Mouse (Mus musculus): Measurements from ENCODE around the gene Edc3.

Edc3 gene

DNA sequence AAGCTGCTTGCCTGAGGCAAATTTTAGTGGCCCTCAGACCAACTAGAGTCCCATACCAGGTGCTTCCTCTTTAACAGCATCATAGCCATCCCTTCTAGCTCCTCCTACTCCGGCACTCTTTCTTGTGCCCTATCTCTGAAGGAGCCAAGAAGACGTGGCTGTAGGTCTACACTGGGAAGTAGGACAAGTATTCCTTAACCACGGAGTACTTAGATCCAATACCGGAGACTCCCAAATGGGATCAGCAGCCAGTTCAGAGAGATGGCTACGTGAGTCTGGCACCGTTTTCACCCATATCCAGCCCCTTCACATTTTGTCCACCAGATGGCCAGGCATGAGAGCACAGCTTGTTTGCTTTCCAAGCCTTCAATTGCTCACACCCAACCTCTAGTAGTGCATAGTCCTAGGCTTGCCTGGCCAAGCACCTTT lies 54.2 kb downstream of the Edc3 start:
- peak; percentile 88 for DNase-seq

DNA sequence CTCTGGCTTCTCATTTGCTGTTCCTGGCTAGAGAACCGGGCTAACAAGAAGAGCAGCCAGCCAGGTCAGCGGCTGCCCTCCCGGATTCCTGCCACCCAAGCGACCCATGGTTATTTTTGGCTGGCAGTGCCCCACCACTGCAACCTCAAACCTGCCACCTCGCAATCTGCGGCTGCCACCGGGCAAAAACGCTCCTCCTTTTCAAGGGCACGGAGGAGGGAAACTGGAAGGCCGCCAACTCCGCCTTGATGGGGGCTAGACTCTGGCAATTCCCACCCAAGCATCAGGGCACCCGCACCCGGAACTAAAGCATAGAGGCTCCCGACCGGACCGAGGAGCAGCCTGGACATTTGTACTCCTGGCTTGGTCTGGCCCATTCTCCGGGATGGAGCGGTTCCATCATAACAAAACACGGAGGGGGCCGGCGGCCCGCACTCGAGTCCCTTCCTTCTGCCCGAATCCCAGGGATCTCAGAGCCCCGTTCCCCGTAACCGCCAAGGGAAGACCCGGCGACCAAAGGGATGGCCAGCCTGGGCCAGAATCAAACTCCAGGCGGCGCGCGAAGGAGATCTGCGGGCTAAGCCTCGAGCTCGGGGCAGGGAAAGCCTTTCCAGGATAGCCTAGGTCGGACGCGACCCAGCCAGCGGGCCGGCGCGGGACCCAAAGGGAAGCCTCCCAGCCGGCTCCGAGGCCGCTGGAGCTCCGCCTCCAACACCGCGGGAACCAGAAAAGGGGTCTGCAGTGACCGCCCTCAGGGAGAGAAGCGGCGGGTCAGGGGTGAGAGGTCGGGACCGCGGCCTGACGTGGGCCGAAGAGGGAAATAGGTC lies 56.0 kb downstream of the Edc3 start:
- peak; percentile 80 for DNase-seq

DNA sequence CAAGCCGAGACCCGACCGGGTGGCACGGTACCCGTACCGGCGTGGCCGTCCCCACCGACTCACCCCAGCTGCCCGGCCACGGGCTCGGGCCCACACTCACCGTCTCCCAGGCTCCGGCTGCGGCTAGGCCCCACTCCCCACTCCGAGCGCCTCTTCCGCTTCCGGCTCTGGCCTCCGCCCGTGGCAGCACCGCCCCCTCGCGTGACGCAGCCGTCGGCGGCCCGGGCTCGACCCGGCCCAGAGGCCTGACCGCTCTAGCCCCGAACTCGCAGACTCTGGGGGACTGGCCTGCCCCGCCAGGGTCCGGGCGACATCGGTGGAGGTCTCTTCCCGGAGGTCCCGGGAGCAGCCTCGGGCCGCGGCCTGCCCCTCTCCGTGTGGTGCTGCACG lies 56.6 kb downstream of the Edc3 start:
- peak; percentile 89 for DNase-seq

DNA sequence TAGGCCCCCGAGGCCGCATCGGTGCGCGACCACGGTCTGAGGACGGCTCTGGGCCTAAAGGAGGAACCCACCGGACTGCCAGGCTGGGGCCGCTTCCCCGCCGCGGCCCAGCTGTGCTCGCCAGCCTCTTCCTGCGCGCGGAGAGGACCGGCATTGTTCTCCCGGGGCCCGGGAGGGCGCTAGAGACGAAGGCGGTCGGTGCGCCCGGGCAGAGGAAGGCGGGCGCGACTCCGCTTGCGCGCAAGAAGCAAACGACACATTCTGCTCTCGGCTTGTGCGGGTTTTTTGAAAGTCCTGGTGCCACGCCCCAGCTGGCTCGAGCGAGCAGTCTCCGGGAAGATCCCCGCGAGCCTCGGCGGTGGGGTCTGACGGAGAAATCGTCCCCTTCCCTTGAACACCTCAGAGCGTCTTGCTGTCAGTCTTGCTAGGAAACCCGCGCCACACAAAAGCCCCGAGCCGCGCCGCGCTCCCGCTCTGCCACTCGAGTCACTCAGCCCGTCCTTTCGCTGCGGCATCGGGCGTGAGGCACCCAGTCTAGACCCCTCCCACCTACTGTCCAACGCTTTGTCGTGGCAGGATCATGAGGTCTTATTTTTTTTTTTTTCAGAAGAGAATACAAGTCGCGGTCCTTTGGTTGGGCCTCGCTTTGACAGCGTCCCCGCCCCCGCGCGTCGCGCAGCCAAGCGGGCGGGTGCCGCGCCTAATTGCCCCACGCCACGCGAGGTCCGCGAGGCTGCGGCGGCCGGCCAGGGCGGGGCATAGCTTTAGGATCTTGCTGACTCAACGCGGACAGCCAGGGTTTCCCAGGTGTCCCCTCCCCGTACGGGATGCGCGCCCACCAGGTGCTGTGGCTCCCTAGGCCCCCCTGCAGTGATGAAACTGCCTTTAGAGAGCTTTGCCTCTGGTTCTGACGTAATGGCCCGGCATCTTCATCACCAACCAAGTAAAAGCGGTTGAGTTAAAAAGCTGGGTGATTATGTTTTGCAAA lies 57.3 kb downstream of the Edc3 start, which contains the start of gene Clk3:
Clk3 (minus strand) TSS at position 497 of the 988 bp plus-strand sequence.
- peak; percentile 75 for DNase-seq

DNA sequence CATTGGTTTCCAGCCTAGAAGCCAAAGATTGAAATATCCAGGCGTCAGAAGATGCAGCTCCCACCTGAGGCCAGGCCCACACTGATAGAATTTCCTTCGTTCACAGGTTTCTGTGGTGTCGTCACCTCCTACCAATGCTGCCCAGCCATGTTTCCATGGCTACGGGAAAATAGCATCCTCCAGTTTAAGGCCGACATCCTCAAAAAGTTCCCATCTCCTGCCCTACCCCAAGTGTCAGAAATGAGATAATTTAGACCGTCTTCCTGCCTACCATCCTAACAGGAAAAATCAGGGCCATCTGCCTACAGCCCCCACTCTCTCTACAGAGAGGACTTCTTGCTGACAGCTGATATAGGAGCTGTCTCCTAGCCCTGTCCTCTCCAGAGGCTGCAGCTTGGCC lies 58.1 kb downstream of the Edc3 start:
- no peak for DNase-seq

DNA sequence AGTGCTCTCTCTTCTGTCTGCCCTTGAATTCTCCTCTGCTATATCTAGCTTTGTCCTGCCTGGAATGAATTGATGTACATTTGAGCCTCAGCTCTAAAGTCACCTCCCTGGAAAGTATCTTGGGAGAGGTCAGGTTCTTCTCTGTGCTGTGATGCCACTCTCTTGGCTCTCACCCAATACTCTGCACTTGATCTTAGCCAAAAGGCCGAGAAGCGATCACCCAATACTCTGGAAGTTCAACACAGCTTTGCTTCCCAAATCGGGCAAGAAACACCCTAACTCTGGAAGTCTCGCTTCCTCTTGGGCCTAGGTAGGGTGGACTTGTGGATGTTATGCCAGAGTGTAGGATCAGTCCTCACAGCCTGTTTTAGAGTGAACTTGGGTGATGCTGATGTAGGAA lies 58.9 kb downstream of the Edc3 start:
- no peak for DNase-seq

DNA sequence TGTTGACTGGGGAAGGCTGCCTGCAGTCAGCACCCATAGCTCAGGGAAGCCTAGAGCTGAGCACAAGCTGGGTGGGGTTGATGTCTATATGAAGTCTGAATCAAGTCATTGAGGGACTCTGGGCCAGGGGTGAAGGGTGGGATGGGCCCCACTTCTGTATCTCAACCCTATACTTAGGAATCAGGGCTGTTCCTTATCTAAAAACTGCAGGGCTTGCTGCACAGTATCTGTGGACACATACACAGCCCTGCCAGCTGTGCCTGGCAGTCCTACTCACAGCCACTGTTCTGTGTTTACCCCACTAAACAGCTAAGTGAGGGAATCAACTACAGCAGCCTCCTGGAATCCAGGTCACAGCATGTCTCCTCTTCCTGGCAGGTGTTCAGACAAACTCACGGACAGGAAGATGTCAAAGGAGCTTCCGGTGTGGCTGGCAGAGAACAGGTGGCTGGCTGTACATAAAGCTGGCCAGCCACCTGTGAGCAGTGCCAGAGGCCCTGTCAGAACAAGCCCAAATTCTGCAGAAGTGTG lies 61.3 kb downstream of the Edc3 start:
- DNase-seq: no peak

DNA sequence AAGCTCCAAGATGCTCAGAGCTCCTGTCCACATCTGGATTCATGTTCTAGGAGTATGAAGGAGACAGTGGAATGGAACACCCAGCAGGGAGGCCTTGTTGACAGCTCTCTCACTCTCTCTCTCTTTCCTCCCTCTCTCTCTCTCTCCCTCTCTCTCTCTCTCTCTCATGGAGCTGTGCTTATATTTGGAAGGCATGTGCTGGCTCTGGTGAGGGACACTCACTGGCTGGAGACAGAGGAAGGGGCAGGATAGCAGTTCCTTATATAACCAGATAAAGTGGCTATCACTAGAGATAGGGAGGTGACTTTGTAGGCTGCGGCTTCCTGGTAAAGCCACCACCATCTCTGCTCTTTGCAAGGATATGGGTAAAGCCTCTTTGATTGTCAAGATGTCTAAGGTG lies 61.9 kb downstream of the Edc3 start:
- no peak for DNase-seq

DNA sequence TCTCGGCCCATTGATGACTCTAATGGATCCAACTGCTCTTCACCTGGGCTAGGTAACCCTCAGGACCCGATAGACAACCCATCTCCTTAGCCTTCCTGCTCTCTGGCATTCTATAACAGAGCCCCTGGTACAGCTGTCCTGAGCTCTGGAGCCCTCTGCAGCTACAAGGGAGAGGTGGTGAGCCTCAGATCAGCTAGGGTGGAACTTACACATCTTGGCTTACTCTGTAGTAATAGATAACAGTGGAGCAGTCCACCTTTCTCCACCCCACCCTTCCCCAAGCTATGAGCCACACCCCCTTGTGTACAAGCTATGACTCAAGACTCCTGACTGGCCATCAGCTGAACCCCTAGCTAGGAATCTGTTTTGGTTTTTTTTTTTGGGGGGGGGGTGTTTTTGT lies 62.5 kb downstream of the Edc3 start:
- DNase-seq: no peak

DNA sequence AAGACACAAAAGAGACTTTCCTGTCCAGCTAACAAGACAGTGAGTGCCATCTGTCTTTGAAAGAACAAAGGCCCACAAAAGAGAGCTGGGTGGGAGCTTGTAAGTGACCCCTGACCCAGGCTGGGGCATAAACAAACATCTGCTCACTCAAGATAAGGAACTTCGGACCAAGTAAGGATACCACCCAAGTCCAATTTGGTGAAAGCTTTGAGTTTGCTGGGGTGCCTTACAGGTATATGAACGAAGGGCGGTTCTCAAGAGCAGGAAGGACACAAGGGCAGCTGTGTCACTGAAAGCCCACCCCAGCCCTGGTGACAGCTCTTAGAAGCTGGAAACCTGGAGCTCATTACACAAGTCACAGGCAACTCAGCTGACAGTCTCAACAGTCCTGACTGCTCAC lies 65.4 kb downstream of the Edc3 start:
- DNase-seq: no peak

DNA sequence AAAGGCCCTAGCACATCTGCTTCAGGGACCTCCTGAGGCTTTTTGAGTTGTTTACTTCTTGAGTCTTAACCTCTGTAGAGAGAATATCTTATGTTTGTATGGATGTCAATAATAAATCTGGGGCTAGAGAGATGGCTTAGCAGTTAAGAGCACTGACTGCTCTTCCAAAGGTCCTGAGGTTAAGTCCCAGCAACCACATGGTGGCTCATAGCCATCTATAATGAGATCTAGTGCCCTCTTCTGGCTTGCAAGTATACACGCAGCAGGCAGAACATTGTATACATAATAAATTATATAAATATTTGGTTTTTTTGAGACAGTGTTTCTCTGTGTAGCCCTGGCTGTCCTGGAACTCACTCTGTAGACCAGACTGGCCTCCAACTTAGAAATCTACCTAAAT lies 65.8 kb downstream of the Edc3 start:
- DNase-seq: no peak

DNA sequence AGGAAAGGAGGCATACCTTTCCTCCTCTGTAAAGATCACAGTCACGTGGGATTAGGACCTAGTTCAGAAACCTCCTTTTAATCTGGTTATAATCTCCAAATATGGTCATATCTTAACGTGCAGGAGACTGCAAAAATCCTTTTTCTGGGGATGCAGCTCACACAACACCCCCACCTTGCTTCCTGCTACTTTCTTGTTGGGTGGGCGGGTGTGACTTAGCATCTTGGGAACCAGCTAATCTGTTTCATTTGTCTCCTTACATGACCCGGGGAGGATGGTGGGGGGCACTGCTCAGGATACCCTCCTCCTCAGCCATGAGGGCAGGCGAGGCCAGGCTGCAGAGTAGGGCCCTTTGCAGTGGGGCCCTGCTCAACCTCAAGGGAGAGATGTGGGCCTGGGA lies 66.7 kb downstream of the Edc3 start:
- DNase-seq: no peak

DNA sequence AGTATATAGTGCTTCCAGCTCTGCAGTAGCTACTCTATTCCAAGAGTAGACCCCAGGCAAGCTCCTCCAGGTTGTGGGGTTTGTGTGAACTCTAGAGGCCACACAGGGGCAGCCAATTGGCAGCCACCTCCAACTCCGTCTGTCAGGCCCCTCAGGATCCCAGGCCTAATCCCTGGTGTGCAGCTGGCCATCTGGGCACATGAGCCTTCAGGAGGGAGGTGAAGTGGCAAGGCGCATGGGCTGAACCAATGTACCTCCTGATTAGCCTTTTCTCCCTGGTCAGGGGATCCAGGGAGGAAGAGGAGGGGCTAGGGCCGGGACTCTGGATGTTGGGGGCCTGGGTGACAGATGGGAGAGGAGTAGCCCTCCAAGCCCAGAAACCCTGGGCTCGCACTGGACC lies 67.4 kb downstream of the Edc3 start:
- DNase-seq: no peak

DNA sequence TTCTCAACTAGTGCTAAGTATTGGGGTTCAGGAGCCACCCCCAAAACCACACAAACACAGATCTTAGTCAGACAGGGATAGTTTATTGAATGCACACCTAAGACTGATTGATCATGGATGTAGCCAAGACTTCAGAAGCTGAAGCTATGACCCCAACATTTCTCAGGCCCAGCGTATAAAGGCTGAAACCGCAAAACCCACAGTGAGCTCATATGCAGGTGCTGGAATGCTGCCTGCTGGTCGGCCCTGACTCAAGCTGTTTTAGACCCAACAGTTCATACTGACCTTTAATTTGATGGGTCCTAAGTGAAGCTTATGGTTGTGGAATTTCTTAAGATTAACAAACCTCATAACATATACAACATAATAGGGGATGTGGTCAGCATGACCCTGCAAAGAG lies 74.3 kb downstream of the Edc3 start:
- no peak for DNase-seq

DNA sequence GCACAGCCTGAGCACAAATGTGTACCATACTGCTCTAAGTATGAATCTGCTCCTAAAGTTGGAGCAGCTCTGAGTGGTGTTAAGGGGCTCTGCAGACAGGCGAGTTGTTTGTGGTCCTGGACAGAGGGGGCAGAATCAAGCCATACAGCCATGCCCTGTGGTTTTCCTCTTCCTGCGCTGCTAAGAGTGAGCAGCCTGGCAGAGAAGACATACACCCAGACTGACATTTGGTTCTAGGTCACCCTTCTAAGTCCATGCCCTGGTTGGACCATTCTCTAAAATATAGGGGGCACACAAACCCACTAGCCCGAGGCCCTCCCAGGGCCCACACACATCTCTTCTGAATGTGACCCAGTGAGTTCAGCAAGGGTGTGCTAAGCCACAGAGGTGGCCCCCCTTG lies 81.4 kb downstream of the Edc3 start:
- no peak for DNase-seq

DNA sequence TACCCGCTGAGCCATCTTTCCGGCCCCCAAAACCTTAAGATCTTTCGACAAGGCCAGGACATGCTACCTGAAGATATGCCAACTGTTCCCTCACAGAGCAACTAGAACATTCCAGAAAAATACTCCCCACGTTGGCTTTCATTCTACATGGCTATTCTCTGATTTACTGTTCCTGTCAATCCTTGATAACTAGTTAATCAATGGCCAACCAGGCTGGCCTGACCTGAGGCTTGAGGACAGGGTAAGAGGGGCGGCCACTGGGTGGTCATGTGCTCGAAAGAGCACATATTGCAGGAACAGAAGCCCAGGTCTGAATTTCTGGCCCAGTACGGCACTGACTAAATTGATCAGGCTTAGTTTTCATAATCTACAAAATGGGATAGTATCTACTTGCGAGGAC lies 89.1 kb downstream of the Edc3 start:
- no peak for DNase-seq

DNA sequence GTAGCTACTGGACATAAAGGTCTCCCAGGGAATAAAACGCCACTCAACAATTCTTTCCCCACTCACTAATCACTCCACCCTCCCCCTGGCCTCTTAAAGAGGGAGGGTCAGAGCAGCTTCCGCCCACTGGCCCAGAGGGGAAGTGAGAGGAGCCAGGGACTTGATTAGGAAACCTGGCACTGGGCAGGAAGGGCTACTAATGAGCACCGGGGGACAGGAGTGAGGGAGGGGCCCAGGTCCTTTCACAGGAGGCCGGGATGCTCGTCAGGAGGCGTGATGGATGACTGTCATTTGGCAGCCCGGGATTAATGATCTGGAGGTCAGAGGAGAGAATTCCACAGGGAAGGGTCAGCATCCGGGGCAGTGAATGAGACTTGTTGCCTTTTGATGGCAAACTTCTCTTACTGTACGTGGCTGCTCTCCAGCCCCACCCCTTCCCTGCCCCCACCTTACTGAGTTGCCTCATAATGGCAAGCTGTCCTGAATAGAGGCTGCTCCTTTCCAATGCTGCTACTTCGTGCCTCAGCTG lies 90.4 kb downstream of the Edc3 start:
- no peak for DNase-seq

DNA sequence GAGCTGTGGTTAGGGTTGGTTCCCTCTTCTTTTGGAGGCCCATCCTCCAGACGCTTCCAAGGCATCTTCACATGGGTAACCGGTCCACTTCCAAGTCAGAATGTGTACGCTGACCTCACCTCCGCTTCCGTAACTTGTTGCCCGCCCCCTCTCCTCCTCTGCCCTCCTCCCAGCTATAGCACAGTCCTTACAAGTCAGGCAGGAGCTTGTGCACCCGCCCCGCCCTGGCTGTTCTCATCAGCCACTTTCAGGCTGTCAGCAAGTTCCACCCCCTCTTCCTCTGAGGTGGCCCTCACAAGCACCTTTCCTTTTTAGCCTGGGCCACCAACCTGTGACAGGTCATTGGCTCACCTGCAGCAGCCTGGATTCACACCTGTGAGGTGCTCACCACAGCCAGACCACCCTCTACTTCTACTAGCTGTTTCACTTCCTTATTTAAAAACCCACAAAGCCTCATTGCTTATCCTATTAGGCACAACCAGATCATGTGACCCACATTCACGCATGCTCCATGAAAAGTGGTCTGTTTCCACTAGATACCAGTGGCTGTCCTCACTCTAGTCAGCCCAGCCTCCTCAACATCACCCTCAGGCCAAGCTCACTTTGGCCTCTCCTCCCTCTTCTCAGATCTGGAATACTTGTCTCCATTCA lies 92.1 kb downstream of the Edc3 start:
- DNase-seq: no peak

Measured in cerebellum, adult 9-10 months (tissue).